Mouse (Mus musculus) kidney, embryonic 15.5 days (tissue): ENCODE results near the gene Bud13. TPM values are rescaled to one million over a fixed set of nuclear protein-coding genes. Genes with fewer than 3 reads are reported as not detected.
"Not testable (repeated sequence)": the region's sequence is repeated elsewhere in the genome, so short reads cannot be mapped to it uniquely, and the experiment has no call there.

Source experiments
- ATAC-seq: fragments of 200-750 bp; cut with Nextera tagmentation; replicated peaks from 2 replicates; pipeline ENCODE4 v1.8.0; 2017; ENCODE audit warnings: moderate TSS enrichment; ENCODE audit not compliant: low FRiP score
- H3K27ac ChIP-seq: fragments of 300-500 bp; sonication (generic); 2 replicates; pipeline ENCODE4 v1.5.1; 2015; ENCODE audit warnings: mild to moderate bottlenecking, inconsistent platforms
- H3K27me3 ChIP-seq: fragments of 300-500 bp; sonication (generic); 2 replicates; pipeline ENCODE4 v1.6.1; 2015; ENCODE audit warnings: inconsistent platforms
- H3K36me3 ChIP-seq: fragments of 300-500 bp; sonication (generic); 2 replicates; pipeline ENCODE4 v1.6.1; 2015; ENCODE audit warnings: inconsistent platforms
- H3K4me1 ChIP-seq: fragments of 300-500 bp; sonication (generic); 2 replicates; pipeline ENCODE4 v1.6.1; 2015; ENCODE audit warnings: inconsistent platforms
- H3K4me2 ChIP-seq: fragments of 300-500 bp; sonication (generic); 2 replicates; pipeline ENCODE4 v1.6.1; 2015; ENCODE audit warnings: moderate library complexity, mild to moderate bottlenecking, inconsistent platforms
- H3K4me3 ChIP-seq: fragments of 300-500 bp; sonication (generic); replicated peaks from 2 replicates; pipeline ENCODE4 v1.5.1; 2015; ENCODE audit warnings: mild to moderate bottlenecking, inconsistent platforms
- H3K9ac ChIP-seq: fragments of 300-500 bp; sonication (generic); 2 replicates; pipeline ENCODE4 v1.6.1; 2015; ENCODE audit warnings: mild to moderate bottlenecking, inconsistent platforms
- H3K9me3 ChIP-seq: fragments of 300-500 bp; sonication (generic); replicated peaks from 2 replicates; pipeline ENCODE4 v1.6.1; 2016; ENCODE audit warnings: inconsistent platforms
- WGBS: fragments of 180-500 bp; shearing (Covaris S2); methylation state at CpG from one replicate; pipeline ENCODE4 v1.1.7; 2015; ENCODE audit warnings: mixed read lengths; 5-methylcytosine and 5-hydroxymethylcytosine counted together
- polyA plus RNA-seq: library from polyadenylated mRNA; unstranded; fragments of >200 nt; fragmentation: Nextera tagmentation; extraction: Ambion mirVana; gene quantifications from 2 replicates; pipeline ENCODE4 v1.2.1, GENCODE M21; 2015

Bud13 gene
- polyA plus RNA-seq, 1 experiment from 2014 or later: 26.7 TPM

GRCm38 (mm10) chr9:46314507-46314906 lies 31.7 kb downstream of the Bud13 start:
- peak; percentile 71 for ATAC-seq
- H3K4me3 ChIP-seq: no peak overlapping the region

GRCm38 (mm10) chr9:46314921-46315320 lies 32.1 kb downstream of the Bud13 start:
- Histone ChIP-seq H3K27me3 (0 out of 2 replicates have a peak, but pooled peaks cover 3% of the 10 kb centered on the region), H3K9me3 (0 out of 2 replicates have a peak, but pooled peaks cover 4% of the 10 kb centered on the region), H3K36me3 (no peaks in the 10 kb centered on the region), H3K4me2 (no peak overlapping the region), H3K4me1 (peaks cover 28% of the 10 kb centered on the region), H3K27ac (no peak overlapping the region), H3K9ac (no peak overlapping the region), H3K4me3 (no peak overlapping the region)
- WGBS: 47% methylated on average over 2 of the region's 2 CpGs
- 0 out of 2 replicates have a peak, but pooled peaks have one; percentile 24 for ATAC-seq

More at GRCm38 (mm10) chr9:46314507-46314906, 31.7 kb downstream of the Bud13 start:
- H3K4me2 ChIP-seq: no peak overlapping the region
- H3K9me3 ChIP-seq: 0 out of 2 replicates have a peak, but pooled peaks cover under 1% of the 10 kb centered on the region
- no peak overlapping the region for H3K9ac ChIP-seq
- H3K27ac ChIP-seq: no peak overlapping the region
- 14% methylated on average over 4 of the region's 4 CpGs for WGBS
- H3K36me3 ChIP-seq: no peaks in the 10 kb centered on the region
- H3K27me3 ChIP-seq: 0 out of 2 replicates have a peak, but pooled peaks cover 3% of the 10 kb centered on the region
- H3K4me1 ChIP-seq: peaks cover 28% of the 10 kb centered on the region

DNA sequence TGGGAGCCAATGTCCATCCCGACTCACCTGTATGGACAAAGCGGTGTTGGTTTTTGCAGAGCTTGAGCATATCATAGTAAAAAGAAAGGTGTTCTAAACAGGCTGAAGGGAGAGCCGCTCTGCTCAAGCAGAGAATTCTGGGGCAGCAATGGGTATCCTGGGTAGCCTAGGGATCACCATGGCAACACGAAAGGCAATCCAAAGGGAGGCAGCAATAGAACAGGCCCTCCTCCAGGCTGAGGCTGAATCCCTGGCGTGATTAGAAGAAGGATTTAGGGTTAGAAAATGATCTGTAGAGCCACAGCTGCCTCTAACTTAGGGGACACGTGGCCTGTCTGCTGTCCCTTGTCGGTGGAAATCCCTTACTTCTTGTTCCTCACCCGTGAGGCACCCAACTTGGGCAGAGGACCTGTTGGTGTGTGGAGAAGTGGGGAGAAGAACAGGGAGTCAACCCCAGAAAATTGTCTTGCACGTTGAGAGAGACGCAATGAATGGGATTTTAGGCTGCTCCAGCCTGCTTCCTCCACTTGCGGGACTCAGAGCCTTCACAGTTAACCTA lies 33.1 kb downstream of the Bud13 start:
- WGBS: 37% methylated on average over 11 of the region's 11 CpGs
- ATAC-seq: no peak
- 0 out of 2 replicates have a peak, but pooled peaks cover 4% of the 10 kb centered on the region for H3K9me3 ChIP-seq

DNA sequence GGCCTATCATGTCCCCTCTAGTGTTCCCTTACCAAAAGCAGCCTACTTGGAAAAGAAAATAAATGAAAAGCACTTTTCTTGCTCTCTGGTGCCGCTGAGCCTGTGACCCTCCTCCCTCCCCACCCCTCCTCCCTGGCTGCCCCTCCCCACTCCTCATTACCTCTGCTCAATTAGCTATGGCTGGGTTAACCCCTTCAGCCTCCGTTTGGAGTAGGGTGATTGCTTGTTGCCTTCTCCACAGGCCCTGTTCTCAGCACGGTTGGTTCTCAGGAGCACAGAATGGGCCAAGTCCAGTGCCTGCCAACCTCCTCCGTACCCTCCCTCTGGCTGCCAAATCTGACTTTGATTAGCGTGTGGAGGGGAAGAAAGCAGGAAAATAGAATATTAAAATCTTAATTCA lies 33.6 kb downstream of the Bud13 start:
- Histone ChIP-seq H3K4me3 (no peak overlapping the region), H3K9me3 (0 out of 2 replicates have a peak, but pooled peaks cover 4% of the 10 kb centered on the region), H3K4me1 (peaks cover 28% of the 10 kb centered on the region), H3K27me3 (0 out of 2 replicates have a peak, but pooled peaks cover 3% of the 10 kb centered on the region), H3K36me3 (no peaks in the 10 kb centered on the region), H3K4me2 (no peak overlapping the region), H3K27ac (no peak overlapping the region), H3K9ac (no peak overlapping the region)
- 28% methylated on average over 5 of the region's 5 CpGs for WGBS
- ATAC-seq: no peak

More for the DNA sequence above, 33.1 kb downstream of the Bud13 start:
- no peak overlapping the region for H3K4me3 ChIP-seq
- 0 out of 2 replicates have a peak, but pooled peaks cover 3% of the 10 kb centered on the region for H3K27me3 ChIP-seq
- H3K4me1 ChIP-seq: peaks cover 28% of the 10 kb centered on the region
- H3K4me2 ChIP-seq: no peak overlapping the region
- H3K9ac ChIP-seq: no peak overlapping the region
- no peak overlapping the region for H3K27ac ChIP-seq
- no peaks in the 10 kb centered on the region for H3K36me3 ChIP-seq

GRCm38 (mm10) chr9:46316909-46317308 lies 34.1 kb downstream of the Bud13 start:
- Histone ChIP-seq H3K9ac (no peak overlapping the region), H3K9me3 (0 out of 2 replicates have a peak, but pooled peaks cover 4% of the 10 kb centered on the region), H3K4me2 (no peak overlapping the region), H3K4me1 (peaks cover 24% of the 10 kb centered on the region), H3K36me3 (no peaks in the 10 kb centered on the region), H3K4me3 (no peak overlapping the region), H3K27me3 (0 out of 2 replicates have a peak, but pooled peaks cover 3% of the 10 kb centered on the region), H3K27ac (no peak overlapping the region)
- WGBS: 68% methylated on average over 8 of the region's 8 CpGs
- no peak for ATAC-seq

DNA sequence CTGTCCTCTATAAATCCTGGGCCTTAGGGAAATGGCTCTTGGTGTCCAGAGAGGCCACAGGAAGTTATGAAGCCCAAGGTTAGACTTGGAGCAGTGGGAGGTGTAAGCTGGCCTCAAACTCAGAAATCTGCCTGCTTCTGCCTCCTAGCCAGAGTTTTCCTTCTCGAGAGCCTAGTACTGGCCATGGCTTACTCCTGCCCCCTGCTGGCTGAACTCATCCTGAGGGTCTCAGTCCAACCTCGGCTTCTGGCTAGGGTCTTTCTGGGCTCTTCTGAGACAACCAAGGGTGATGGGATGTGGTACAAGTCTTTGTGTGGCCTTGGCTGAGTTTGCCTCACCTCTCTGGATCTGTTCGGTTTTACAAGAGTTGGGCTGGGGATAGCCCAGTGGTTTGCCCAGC lies 35.1 kb downstream of the Bud13 start:
- H3K4me3 ChIP-seq: no peak overlapping the region
- no peaks in the 10 kb centered on the region for H3K36me3 ChIP-seq
- H3K9ac ChIP-seq: no peak overlapping the region
- H3K27ac ChIP-seq: no peak overlapping the region
- H3K4me1 ChIP-seq: peaks cover 13% of the 10 kb centered on the region
- H3K27me3 ChIP-seq: 0 out of 2 replicates have a peak, but pooled peaks cover 3% of the 10 kb centered on the region
- H3K4me2 ChIP-seq: no peak overlapping the region
- 0 out of 2 replicates have a peak, but pooled peaks cover 4% of the 10 kb centered on the region for H3K9me3 ChIP-seq
- no peak for ATAC-seq
- WGBS: 93% methylated on average over 3 of the region's 3 CpGs

- not testable (repeated sequence) for H3K4me2 ChIP-seq, H3K27me3 ChIP-seq, H3K4me3 ChIP-seq, H3K9me3 ChIP-seq, H3K9ac ChIP-seq, ATAC-seq, H3K36me3 ChIP-seq, H3K27ac ChIP-seq
- WGBS: 73% methylated on average over 6 of the region's 6 CpGs
- H3K4me1 ChIP-seq: peaks cover 11% of the 10 kb centered on the region
Observed at GRCm38 (mm10) chr9:46319886-46320285, 37.1 kb downstream of the Bud13 start, which contains the start of gene 4931429L15Rik. Gene 4931429L15Rik, minus strand, starts transcription at chr9:46319986.

DNA sequence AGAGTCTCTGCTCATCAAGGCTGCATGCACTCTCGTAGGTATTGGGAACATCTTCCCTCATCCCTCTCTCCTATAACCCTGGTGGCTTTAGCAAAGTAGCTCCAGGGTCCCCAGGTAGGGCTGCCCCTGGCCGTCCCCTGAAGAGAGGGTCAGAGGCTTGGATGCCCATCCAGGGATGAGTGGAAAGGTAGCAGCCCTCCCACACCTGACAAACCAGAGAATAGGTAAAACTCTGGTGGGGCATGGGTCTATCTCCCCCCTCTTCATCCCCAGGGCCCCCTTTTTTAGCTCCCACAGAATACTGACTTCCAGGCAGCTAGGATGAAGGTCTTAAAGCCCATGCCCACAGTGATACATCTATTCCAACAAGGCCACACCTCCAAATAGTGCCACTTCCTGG lies 37.7 kb downstream of the Bud13 start:
- Histone ChIP-seq H3K4me1 (peaks cover 11% of the 10 kb centered on the region), H3K9me3 (0 out of 2 replicates have a peak, but pooled peaks cover 4% of the 10 kb centered on the region), H3K4me2 (no peak overlapping the region), H3K4me3 (no peak overlapping the region), H3K27me3 (no peaks in the 10 kb centered on the region), H3K36me3 (no peaks in the 10 kb centered on the region), H3K9ac (no peak overlapping the region), H3K27ac (no peak overlapping the region)
- 88% methylated on average over 2 of the region's 2 CpGs for WGBS
- no peak for ATAC-seq

DNA sequence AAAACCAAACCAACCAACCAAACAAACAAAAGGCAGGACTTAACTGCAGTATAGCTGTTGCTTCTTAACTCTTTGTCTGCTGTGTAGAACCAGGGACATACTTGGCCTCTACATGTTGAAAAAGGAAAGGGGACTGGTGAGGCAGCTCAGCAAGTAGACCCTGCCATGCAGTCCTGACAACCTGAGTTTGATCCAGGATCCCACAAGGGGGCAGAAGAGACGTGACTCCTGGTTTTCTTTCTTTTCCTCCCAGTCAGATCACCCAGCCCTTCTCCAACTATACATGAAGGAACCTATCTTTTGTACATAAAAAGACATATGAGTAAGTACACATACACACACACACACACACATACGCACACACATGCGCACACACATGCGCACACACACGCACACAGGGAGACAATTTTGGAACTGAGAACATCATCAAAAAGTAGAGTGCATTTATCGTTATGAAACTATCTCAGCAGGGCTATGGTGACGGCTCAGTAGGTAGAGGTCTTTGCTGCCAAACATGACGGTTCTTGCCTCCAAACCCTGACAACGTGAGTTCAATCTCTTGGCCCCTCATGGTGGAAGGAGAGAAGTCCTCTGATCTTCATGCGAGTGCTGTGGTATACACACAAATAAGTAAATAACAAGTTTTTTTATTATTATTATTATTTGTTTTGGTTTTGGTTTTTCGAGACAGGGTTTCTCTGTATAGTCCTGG lies 44.0 kb downstream of the Bud13 start:
- H3K27ac ChIP-seq: no peak overlapping the region
- H3K36me3 ChIP-seq: no peaks in the 10 kb centered on the region
- no peak overlapping the region for H3K4me3 ChIP-seq
- H3K27me3 ChIP-seq: no peaks in the 10 kb centered on the region; the same call in 1 of the 2 replicates
- H3K9ac ChIP-seq: no peak overlapping the region
- H3K4me2 ChIP-seq: no peak overlapping the region
- ATAC-seq: no peak
- peaks cover 19% of the 10 kb centered on the region for H3K4me1 ChIP-seq
- 93% methylated on average over 11 of the region's 11 CpGs for WGBS
- no peaks in the 10 kb centered on the region for H3K9me3 ChIP-seq

DNA sequence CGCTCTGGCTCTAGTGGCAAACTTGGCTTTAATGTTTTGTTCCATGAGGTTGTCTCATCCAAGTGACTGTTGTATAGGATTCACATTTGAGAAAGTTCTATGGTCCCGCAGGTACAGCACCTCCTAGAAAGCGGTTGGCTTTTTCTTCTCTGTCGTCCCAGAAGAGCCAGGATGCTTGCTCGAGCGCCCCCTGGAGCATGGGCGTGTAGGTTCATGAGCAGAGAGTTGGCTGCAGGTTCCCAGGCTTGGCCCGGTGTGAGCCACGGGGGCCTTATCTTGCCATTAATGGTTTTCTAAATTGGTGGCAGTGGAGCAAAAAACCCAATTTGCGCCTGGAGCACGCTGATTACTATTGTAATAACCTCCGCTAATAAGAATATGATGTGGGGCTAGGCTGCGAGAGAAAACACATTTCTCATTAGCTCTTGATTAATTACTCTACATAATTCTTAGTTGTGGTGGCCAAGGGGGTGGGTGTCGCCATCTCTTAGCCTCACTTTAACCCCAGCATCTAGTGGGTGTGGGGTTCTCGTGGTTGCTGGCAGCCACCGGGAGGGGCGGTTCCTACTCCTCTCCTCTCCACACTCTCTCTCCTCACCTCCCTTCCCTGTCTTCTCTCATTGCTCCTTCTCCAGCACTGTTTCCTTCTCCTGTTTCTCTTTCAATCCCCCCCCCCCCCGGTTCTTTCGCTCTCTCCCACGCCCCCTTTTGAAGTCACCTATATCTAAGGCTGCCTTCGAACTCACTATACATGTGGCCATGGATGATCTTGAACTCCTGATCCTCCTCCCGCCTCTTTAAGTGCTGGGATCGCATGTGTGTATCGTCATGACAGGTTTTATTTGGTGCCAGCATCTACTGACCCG lies 45.1 kb downstream of the Bud13 start:
- ATAC-seq: no peak
- Histone ChIP-seq H3K9ac (no peak overlapping the region), H3K4me1 (peaks cover 19% of the 10 kb centered on the region), H3K4me2 (peak overlapping the region; percentile 71), H3K9me3 (no peaks in the 10 kb centered on the region), H3K27ac (no peak overlapping the region), H3K4me3 (peak overlapping the region; percentile 40; the same call in 1 of the 2 replicates), H3K27me3 (peaks cover under 1% of the 10 kb centered on the region; the same call in 1 of the 2 replicates), H3K36me3 (no peaks in the 10 kb centered on the region)
- 68% methylated on average over 25 of the region's 25 CpGs for WGBS

DNA sequence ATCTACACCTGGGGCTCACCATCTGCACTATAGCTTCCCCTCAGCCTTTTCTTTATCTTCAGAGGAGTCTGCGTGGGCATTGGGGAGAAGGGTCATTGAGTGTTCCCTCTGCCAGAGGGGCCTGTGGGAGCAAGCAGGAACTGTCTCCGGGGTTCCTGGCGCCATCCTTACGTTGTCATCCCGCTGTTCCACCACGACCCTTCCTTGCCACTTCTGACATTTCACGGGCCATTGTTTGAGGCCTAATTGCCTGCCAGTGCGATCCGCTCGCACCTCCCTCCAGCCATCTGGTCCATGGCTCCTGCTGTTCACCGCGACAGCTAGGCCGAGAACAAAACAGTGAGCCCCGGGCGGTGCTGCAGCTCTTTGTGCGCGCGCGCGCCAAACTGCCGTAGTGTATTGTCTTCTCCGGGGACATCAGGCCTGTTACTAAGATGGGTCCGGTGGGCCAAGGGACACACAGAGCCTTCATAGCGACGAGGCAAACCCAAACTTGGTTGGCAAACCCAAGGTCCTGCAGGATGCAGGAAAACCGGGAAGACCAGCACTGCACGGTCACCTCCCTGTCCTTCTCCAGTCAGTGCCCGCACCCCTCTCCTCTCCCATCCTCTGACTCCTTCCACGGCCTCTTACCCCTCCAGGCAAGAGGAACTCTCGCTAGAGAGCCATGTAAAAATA lies 45.9 kb downstream of the Bud13 start:
- H3K27ac ChIP-seq: peak overlapping the region; percentile 71; the same call in 1 of the 2 replicates
- peak; percentile 47; the same call in 1 of the 2 replicates for ATAC-seq

More for the DNA sequence above, 45.9 kb downstream of the Bud13 start:
- Histone ChIP-seq H3K27me3 (peaks cover 5% of the 10 kb centered on the region; the same call in 1 of the 2 replicates), H3K4me1 (peaks cover 19% of the 10 kb centered on the region), H3K9ac (peak overlapping the region; percentile 48), H3K36me3 (no peaks in the 10 kb centered on the region), H3K4me3 (peak overlapping the region; percentile 40), H3K9me3 (no peaks in the 10 kb centered on the region), H3K4me2 (peak overlapping the region; percentile 71)
- WGBS: 4% methylated on average over 30 of the region's 30 CpGs
